Mouse (Mus musculus) c-Kit-negative CD71-positive TER-119-positive erythroid progenitor cells, embryonic 14.5 days (primary cell): ENCODE measurements at regions not wholly inside any gene's neighbourhood (a gene's known extent, or its start where the extent isn't known, plus 50 kb on each side); places are given as distances from the start of the nearest gene placed in this dataset.

Source experiments
- DNase-seq: peaks from one replicate; pipeline ENCODE4 v3.0.0-alpha.2; 2013; ENCODE audit warnings: low read depth, low spot score

GRCm38 (mm10) chr1:64361959-64362638 is 170.3 kb upstream of the Creb1 start:
- DNase-seq, result no peak

GRCm38 (mm10) chr1:64343268-64343667 is 189.2 kb upstream of the Creb1 start:
- no peak for DNase-seq

- DNase-seq, result no peak
Measured at GRCm38 (mm10) chr1:64341596-64341995, 190.8 kb upstream of the Creb1 start.

- DNase-seq, result no peak
Measured at GRCm38 (mm10) chr1:64338575-64338961, 193.9 kb upstream of the Creb1 start.

- DNase-seq, result no peak
Measured at GRCm38 (mm10) chr1:64337619-64338574, 194.5 kb upstream of the Creb1 start.

- DNase-seq, result no peak
Measured at GRCm38 (mm10) chr1:64331566-64331965, 200.9 kb upstream of the Creb1 start.

GRCm38 (mm10) chr1:64330721-64331120 is 201.7 kb upstream of the Creb1 start:
- no peak for DNase-seq

GRCm38 (mm10) chr1:64322197-64322596 is 200.1 kb upstream of the Klf7 start:
- DNase-seq, result no peak

GRCm38 (mm10) chr1:64319155-64319582 is 197.1 kb upstream of the Klf7 start:
- DNase-seq, result no peak

GRCm38 (mm10) chr1:64318440-64319154 is 196.5 kb upstream of the Klf7 start:
- no peak for DNase-seq

GRCm38 (mm10) chr1:64317032-64317636 is 195.1 kb upstream of the Klf7 start:
- no peak for DNase-seq

GRCm38 (mm10) chr1:64311371-64311770 is 189.3 kb upstream of the Klf7 start:
- DNase-seq, result no peak

- DNase-seq, result no peak
Measured at GRCm38 (mm10) chr1:64308560-64308959, 186.5 kb upstream of the Klf7 start.

GRCm38 (mm10) chr1:64308088-64308487 is 186.0 kb upstream of the Klf7 start:
- DNase-seq, result no peak

- DNase-seq, result no peak
Measured at GRCm38 (mm10) chr1:64305427-64306213, 183.5 kb upstream of the Klf7 start.

- DNase-seq, result no peak
Measured at GRCm38 (mm10) chr1:64302833-64303358, 180.8 kb upstream of the Klf7 start.

GRCm38 (mm10) chr1:64301530-64302061 is 179.5 kb upstream of the Klf7 start:
- no peak for DNase-seq

GRCm38 (mm10) chr1:64300951-64301529 is 179.0 kb upstream of the Klf7 start:
- DNase-seq, result no peak

- DNase-seq, result no peak
Measured at GRCm38 (mm10) chr1:64298950-64299349, 176.9 kb upstream of the Klf7 start.

GRCm38 (mm10) chr1:64298188-64298587 is 176.1 kb upstream of the Klf7 start:
- no peak for DNase-seq
